Mouse (Mus musculus) brain, embryonic 14.5 days (tissue): Measurements from ENCODE around the gene Icosl.

Source experiments
- CTCF ChIP-seq: fragments of 200-500 bp; IDR thresholded peaks from 2 replicates; pipeline ENCODE4 v1.5.1; 2012; ENCODE audit warnings: inconsistent platforms, mild to moderate bottlenecking, moderate library complexity, borderline replicate concordance; ENCODE audit not compliant: insufficient read depth, insufficient read length; ENCODE audit errors: extremely low read depth
- POLR2A ChIP-seq: fragments of 200-500 bp; IDR thresholded peaks from 2 replicates; pipeline ENCODE4 v1.6.1; 2012; ENCODE audit warnings: mild to moderate bottlenecking, inconsistent platforms, borderline replicate concordance; ENCODE audit not compliant: poor library complexity, insufficient read depth, insufficient read length, severe bottlenecking; ENCODE audit errors: extremely low read depth

DNA sequence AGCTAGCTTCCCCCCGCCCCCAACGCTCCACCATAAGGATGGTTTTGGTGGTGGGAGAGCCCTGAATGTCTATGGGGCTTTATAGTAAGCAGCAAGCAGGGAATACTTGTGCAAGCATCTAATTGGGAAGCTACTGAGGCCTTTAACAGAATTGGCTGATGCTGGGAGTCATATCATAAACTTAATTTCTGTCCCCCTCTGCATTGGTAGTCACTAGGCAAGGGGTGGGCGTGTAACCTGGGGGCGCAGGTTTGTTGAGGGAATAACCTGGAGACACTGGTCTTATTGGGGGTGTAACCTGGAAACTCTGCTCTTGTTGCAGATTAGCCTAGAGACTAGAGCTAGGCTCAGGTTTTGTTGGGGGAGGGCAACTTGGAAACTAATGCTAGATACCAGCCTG is 50.3 kb downstream of the Icosl start:
- TF ChIP-seq CTCF = no peak
- TF ChIP-seq POLR2A = no peak
